Mouse (Mus musculus) T-helper 1 cell (primary cell): Measurements from ENCODE around the gene Mki67.

Experiments
- in situ Hi-C: fragments of 300-600 bp; cut with MboI, MseI; formaldehyde crosslinking; loops from one replicate; pipeline ENCODE4 v1.15.1; 2025; ENCODE audit warnings: high pct_unique_total_duplicates

Mki67 gene

DNA sequence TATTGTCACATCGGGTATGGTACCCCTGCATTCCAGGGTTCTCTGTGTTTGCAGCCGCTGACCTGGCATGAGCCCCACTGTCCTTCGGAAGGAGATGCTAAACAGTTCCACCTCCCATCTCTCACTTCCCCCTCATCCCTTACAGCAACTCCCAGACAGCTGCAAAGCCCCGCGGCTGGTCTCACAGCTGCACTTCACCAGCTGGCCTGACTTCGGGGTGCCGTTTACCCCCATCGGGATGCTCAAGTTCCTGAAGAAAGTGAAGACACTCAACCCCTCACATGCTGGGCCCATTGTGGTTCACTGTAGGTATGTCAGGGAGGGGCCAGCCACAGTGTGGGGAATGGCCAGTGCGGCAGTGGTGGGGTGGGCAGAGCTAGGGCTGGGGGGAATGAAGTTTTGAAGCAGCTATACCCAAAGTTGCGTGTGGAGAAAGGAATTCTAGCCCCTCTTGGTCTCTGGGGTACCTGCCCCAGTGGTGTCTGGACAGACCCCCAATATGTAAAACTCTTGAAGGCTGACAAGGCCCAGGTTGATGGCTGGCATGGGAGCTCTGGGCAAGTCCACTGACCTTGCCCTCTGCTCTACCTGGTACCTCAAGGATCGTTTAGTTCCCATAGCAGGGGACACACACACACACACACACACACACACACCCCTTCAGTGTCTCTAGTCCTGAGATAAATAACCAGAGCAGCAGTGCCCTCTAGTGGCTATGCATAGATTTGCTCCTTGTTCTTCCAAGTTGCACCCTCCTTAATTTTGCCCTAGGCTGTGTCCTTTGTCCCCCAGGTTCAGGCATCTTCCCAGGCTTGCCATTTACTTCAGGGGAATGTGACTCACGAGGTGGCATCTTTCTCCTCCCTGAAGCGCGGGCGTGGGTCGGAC, 47.1 kb downstream of the Mki67 start:
- in situ Hi-C loops = no loop called here

DNA sequence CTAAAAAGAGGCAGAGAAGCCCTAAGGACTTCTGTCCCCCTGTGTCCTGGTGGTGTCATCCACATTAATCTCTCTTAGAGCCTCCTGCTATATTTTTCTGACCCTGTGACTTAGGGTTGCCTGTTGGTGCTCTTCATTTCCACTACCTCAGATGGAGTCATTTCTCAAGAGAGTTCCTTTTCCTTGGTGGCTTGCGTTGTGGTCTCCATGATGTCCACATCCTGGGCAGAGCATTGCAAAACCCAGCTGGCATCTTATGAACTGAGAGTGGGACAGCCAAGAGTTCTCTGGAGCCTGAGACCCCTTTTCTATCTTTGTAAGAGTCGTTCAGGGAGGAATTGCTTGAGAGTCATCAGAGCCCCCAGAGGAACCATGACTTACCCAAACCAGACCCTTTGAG, 49.8 kb downstream of the Mki67 start:
- in situ Hi-C loops = no loop called here

DNA sequence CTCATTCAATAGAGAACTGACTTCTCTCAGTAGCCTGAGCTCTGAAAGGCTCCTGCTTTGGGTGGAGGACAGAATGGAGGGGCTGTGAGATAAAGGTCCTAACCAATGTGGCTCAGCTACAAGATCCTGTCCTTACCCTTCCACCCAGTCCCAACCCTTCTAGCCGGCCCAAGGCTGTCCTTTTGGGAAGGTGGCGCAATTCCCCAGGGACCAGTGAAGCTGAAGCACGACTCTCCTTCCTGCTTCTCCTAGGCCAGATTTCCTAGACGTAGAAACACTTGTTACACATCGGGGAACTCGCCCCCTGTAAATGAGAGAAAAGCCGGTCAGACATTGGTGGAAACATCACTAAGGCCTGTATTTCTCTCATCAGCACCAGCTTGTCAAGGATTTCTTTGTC, 52.0 kb downstream of the Mki67 start:
- in situ Hi-C loops = no loop called here

DNA sequence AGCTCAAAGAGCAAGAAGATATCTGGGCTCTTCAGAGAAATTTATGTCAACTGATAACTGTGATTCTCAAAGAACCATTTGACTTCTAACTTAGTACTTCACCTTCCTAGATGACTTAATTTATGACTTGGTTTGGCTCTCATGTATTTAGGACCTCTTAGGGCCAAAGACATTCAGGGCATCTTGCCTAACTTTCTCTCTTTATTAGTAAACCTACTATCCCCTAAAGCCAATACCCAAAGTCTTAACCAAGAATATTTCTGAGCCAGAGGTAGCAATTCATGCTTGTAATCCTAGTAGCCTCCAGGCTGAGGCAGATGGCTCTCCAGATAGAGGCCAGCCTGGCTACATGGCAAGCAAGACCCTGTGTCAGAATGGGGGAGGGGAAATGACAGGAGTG, 55.8 kb downstream of the Mki67 start:
- in situ Hi-C loops = no loop called here

DNA sequence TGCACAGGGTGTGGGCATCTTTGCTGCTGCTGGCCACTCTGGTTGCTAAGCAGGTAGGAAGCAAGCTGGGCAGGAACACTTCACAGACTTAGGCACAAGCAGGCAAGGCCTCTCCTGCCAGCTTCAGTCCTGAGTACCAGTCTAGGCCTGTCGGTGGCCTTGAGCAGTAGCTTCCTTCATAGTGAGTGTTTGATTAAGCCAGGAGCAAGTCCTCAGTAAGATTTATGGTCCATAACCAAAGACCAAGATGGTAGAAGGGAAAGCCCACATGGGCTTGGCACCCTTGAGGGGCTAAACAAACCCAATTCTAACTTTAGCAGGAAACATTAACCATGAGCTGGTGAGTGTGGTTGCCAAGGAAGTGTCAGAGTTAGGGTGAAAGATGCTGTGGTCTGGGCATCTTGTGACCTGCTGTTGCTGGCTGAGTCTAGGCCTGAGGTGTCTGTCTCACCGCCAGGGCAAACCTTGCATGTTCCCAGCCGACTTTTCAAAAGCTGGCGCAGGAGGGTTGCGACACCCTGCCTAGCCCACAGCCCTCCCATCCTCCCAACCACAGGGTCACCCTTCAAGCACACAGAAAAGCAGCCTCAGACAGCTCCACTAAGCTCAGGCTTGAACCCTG, 56.7 kb downstream of the Mki67 start:
- in situ Hi-C loops = no loop called here

DNA sequence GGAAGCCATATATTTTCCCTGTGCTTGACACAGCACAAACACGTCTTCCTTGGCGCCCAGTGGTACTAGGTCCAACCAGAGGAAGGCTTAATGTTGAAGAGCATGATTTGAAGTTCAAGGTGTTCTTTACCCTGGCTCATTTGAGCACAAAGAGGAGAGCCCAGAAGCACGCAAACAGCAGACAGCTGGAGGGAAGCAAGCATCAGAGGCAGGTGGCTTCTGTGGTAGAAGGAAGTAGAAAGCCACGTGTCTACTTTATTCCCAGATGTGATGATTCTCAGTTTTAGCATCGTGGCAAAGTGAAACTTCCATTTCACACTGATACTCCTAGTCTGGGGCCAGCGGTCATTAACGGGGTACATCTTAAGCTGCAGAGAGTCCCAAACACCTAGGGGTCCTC, 58.0 kb downstream of the Mki67 start:
- in situ Hi-C loops = no loop called here

DNA sequence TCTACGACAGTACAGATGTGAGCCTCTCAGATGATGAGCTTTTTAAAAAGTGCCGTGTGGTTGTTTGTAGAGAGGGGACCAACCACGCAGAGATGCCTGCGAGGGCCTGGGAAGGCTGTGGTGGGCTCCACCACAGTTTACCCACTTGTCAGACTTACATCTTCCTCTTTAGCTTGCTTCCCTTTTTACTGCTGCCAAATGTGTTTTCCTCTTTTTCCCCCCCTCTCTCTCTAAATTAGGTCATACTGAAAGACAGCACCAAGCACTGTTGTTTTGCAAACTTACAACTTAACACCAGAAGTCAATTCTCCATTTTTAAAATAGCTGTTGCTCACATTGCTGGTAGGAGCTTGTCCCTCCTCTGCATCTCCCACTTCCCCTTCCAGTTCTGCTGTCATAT, 61.0 kb downstream of the Mki67 start:
- in situ Hi-C loops = no loop called here

DNA sequence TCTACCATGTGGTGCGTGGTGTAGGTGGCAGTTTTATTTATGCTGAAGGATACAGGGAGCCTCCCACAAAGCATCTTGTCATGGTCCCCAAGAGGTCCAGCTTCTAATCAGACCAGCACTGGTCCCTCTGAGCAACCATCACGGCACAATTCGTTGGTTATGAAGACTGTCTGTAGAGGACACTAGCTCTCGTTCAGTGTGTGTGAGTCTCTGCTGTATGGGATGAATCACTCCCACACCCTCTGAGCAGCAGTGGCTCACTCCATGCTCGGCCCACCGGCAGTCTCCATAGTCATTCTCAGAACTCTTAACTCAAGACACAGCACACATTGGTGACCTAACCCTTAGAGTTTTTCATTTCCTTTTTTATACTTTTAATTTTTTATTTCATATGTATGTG, 61.9 kb downstream of the Mki67 start:
- in situ Hi-C loops = no loop called here

DNA sequence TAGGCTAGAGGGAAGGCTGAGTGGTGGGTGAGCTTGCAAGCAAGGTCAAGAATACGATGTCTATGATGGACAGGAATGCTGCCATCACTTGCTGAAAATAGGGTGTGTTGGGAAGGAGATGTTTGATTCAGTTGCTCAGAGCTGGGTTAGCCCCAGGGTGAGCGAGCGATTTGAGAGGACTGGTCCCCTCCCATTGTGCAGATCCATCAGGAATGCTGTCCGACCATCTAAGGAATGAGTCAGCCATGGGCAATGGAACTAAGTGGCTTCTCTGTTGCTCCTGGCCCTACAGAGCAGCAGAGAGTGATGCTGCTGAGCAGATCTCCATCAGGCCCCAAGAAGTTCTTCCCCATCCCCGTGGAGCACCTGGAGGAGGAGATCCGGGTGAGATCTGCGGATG, 62.6 kb downstream of the Mki67 start:
- in situ Hi-C loops = no loop called here

DNA sequence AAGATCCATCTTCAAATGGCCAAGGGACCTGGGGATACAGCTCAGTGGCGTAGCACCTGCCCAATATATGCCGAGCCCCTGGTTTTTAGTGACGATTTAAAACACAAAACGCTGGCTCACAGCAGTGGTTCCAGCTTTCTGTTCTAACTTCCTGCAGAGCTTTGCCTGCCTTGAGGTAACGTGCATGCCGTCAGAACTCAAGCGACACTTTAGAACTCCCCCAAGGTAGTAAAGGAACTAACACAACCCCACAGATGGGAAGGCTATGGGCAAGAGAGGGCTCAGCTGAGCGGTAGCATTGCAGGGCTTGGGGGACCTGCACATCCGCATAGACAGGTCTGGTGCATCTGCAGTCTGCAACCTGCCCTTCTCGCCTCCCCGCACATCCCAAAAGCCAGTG, 63.4 kb downstream of the Mki67 start:
- in situ Hi-C loops = no loop called here

DNA sequence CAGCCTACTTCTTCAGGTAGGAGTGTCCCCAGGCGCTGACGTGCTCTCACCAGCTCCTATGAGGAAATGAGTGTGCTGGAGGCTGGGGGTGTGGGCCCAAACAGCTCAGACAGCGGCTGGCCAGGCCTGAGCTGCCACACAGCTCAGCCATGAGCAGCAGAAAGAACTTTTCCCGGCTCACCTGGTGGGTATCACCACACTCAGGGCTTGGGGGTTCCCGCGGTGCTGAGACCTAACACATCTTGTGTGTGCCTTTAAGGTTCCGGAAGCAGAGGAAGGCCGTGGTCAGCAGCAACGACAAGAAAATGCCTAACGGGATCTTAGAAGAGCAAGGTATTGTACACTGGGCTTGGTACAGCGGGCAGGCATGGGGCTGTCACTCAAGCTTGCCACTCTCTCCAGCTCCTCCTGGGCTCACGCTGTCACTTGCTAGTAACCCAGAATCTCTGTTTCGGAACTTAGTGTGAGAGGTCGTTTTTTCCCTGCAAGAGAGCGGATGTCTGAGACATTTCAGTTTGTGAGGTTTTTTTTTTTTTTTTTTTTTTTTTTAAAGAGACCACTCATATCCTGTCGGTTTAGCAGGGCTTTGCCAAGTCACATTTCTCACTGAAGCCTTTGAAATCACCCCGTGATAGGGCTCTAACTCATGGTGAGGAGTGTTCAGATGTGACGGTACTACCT, 64.2 kb downstream of the Mki67 start:
- in situ Hi-C loops = no loop called here

DNA sequence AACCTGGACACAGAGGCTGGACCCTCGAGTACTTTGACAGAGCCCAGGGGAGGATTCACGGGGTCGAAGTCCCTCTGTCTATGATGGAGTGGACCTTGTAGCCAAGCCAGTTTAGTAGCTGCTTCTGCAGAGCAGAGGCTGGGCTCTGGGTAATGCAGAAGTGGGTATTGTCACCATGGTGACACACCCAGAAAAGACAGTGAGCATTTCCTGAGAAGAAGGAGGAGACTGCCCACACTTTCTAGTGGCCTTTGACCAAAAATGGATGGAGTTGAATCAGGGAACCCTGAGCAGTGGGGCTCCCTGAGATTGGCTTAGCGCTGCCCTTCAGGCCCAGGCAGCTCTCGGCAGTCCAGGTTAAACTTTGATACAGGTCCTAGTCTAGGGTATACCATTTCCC, 66.1 kb downstream of the Mki67 start:
- in situ Hi-C loops = no loop called here

DNA sequence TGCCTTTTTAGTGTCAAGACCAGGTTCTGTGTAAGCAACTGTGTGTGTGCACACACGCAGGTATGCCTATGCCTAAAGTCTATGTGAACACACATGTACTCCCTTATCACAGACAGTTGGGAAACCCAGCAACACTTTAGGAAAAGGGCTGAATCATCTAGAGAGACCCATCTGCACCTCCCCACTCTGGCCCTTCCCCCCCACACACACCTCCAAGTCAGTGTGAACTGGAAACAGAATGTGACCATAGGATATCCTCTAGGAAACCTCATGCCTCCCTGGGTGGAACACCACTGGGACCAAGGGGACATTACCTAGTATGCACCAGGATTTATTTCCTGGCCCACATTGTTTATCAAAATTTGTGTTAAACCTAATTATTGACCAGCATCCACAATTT, 66.9 kb downstream of the Mki67 start:
- in situ Hi-C loops = no loop called here

DNA sequence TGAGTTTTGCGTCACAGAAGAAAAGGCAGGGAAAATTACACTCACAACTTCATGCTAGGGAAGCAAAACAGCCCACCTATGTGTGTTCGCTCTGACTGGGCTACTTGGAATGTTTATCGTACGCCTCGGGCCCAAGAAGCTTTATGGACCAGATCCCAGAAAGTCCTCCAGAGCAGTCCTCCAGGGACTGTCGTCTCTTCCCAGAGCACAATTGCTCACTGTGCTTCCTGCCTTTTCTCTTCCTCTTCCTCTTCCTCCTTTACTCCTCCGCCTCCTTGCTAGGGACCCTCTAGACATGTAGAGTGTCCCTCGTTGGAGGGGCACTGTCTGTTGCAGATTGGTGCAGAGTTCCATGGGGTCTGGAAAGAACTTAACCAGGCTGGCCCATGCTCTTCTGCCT, 67.3 kb downstream of the Mki67 start:
- in situ Hi-C loops = no loop called here

DNA sequence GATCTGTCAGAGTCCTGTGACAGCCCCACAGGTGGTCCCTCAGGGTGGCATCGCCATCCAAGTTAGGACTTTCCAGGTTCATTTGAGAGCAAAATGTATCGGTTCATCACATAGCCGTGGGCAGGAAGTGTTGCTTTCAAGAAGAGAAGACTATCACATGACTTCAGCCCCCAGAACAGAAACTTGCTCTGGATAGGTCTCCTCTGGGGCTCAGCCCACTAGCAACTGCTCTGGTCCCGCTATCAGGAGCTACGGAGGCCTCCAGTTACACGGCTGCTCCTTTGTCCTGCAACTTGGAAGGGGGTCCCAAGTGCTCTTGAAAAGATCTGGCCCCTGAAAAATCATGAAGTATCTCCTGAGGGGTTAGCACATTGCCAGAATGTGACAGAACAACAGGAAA, 69.2 kb downstream of the Mki67 start:
- in situ Hi-C loops = no loop called here

DNA sequence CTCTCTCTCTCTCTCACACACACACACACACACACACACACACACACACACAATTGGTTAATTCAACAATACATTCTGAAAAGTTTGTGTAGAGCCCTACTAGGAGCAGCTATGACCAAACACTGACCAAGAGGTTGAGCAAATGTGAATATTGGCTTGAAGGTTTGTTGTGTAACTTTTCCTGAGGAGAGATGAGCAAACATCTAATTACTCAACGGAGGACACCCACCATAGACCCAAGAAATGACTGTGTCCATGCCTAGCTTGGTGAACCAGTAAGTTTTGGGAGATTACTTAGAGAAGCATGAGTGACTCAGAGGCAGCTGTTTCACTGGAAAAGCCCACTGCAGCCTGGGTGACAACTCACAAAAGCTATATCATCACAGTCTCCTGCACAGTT, 71.7 kb downstream of the Mki67 start:
- in situ Hi-C loops = no loop called here

DNA sequence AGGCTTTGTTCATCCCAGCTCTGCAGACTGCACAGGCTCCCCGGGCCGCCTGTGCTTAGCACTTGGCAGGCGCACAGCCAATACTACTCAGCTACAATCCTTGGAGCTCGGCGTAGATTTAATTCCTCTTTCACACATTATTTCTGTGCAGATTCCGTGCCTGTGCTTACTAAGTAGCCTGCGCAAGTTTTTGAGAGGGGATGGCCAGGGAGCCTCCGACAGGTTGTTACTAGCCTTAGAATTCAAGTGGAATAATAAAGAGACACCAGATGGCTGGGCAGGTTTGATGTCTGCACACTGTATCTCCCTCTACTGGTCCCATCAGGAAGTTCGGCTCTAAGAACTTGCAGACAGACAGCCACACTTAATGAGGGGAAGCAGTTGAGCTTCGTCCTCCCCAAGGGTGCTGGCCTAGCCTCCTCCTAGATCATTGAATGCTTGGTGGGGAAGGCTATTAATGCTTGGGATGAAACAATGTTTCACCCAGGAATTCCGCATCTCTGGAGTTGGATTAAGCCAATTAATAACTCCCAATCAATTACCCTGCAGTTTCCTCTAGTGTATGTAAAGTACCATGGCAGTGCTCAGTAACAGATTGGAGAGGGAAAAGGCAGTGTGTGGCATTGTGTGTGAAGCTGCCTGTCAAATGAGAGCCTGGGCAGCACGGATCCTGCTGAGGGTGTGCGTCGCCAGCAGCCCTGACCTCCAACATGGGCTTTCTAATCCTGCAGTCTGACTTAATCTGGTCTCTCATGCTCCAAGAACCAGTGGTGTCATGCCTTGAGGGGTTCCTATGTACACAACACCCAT, 74.3 kb downstream of the Mki67 start:
- in situ Hi-C loops = no loop called here
